9 mouse cellular contexts compared by ENCODE assay signal in the genomic region with DNA sequence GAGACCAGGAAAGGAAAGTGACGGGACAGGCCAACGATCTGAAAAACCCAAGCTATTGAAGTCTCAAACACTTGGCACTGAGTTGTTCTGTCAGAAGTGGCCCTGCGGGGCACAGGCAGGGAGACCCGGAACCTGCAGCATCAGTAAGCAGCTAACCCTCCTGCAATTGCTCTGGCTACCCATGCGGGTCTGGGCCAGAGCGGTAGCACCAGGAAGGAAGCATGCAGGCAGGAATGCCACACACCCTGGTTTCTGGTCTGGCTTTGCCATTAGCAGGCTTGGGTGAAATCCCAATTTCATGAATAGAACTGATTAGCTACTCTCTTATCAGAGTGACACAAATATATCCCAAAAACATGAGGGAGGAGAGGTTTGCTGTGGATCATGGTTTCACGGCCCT. TPM values are rescaled to one million over a fixed set of nuclear protein-coding genes. Genes with fewer than 3 reads are reported as not detected.
A peak's percentile ranks its signal among the peaks of the same experiment; 100 is the strongest.
DNase-seq lines count a peak whose midpoint lies in the region; ATAC-seq and TF ChIP-seq lines count a peak whose summit lies in the region.
"Had no signal": no experiment of that assay in that cellular context is flagged by ENCODE, and none has a peak within 500 bp of the region (broad histone marks: within the 10 kb centered on the region; RNA-seq: fewer than 3 reads in every experiment).

No protein-coding gene starts in this region.

- 71% methylated on average over 7 of the region's 7 CpGs for WGBS in midbrain, postnatal 0 days
- 70% methylated on average over 7 of the region's 7 CpGs for WGBS in midbrain, embryonic 11.5 days
- 34% methylated on average over 7 of the region's 7 CpGs for WGBS in heart, embryonic 16.5 days

- no peaks in the 10 kb centered on the region for H3K9me3 ChIP-seq in midbrain, postnatal 0 days (ENCODE audit: low read length)
- no peaks in the 10 kb centered on the region for H3K9me3 ChIP-seq in midbrain, embryonic 11.5 days (ENCODE audit: control insufficient read depth, low read length)
- H3K9me3 ChIP-seq in heart, embryonic 16.5 days (replicated peaks; ENCODE audit: control insufficient read depth, low read length), result no peaks in the 10 kb centered on the region

- H3K9ac ChIP-seq in midbrain, postnatal 0 days (replicated peaks; ENCODE audit: low read length, poor library complexity, severe bottlenecking), result no peak overlapping the region
- no peak overlapping the region for H3K9ac ChIP-seq in midbrain, embryonic 11.5 days (ENCODE audit: low read length)
- H3K9ac ChIP-seq in heart, embryonic 16.5 days (ENCODE audit: low read length), result no peak overlapping the region

- H3K36me3 ChIP-seq in midbrain, postnatal 0 days (ENCODE audit: insufficient read depth, low read length), result 0 out of 2 replicates have a peak, but pooled peaks cover 7% of the 10 kb centered on the region
- H3K36me3 ChIP-seq in midbrain, embryonic 11.5 days (ENCODE audit: control insufficient read depth, insufficient read depth, low read length), result peaks cover 9% of the 10 kb centered on the region; the same call in 1 of the 2 replicates
- H3K36me3 ChIP-seq in heart, embryonic 16.5 days (ENCODE audit: control insufficient read depth, insufficient read depth), result peaks cover 6% of the 10 kb centered on the region; the same call in 1 of the 2 replicates

- no peak for TF ChIP-seq CTCF in gastrocnemius, adult 2 months (IDR thresholded peaks at IDR 0.05)
- TF ChIP-seq CTCF in midbrain, postnatal 0 days (IDR thresholded peaks at IDR 0.05), result no peak

- intact Hi-C loops in gastrocnemius, adult 2 months (cut with DNase I), result no loop called here

- H3K27me3 ChIP-seq in midbrain, postnatal 0 days (ENCODE audit: insufficient read depth, low read length), result no peaks in the 10 kb centered on the region
- no peaks in the 10 kb centered on the region for H3K27me3 ChIP-seq in midbrain, embryonic 11.5 days (ENCODE audit: control insufficient read depth, insufficient read depth, low read length)
- H3K27me3 ChIP-seq in heart, embryonic 16.5 days (ENCODE audit: control insufficient read depth, insufficient read depth, low read length), result no peaks in the 10 kb centered on the region

- ATAC-seq in midbrain, postnatal 0 days (ENCODE audit: low FRiP score), result no peak
- ATAC-seq in midbrain, embryonic 11.5 days (ENCODE audit: low FRiP score), result no peak
- peak; percentile 65 for ATAC-seq in heart, embryonic 16.5 days (replicated peaks; ENCODE audit: extremely low read depth, insufficient read depth, low FRiP score)

- H3K4me1 ChIP-seq in midbrain, postnatal 0 days (ENCODE audit: insufficient read depth, low read length), result no peaks in the 10 kb centered on the region
- no peaks in the 10 kb centered on the region for H3K4me1 ChIP-seq in midbrain, embryonic 11.5 days (ENCODE audit: control insufficient read depth, insufficient read depth, low read length)
- peaks cover 15% of the 10 kb centered on the region for H3K4me1 ChIP-seq in heart, embryonic 16.5 days (ENCODE audit: control insufficient read depth, insufficient read depth, low read length)

- no peak overlapping the region for H3K4me3 ChIP-seq in gastrocnemius, adult 2 months
- H3K4me3 ChIP-seq in midbrain, postnatal 0 days (ENCODE audit: low read depth, low read length), result no peak overlapping the region
- H3K4me3 ChIP-seq in midbrain, embryonic 11.5 days (ENCODE audit: low read depth, low read length), result no peak overlapping the region
- no peak overlapping the region for H3K4me3 ChIP-seq in heart, embryonic 16.5 days (ENCODE audit: low read length)

- peak overlapping the region; percentile 52; the same call in 1 of the 2 replicates for H3K27ac ChIP-seq in gastrocnemius, adult 2 months
- no peak overlapping the region for H3K27ac ChIP-seq in midbrain, postnatal 0 days (ENCODE audit: low read depth, low read length)
- no peak overlapping the region for H3K27ac ChIP-seq in midbrain, embryonic 11.5 days (ENCODE audit: low read depth, low read length)
- peak overlapping the region; percentile 54 for H3K27ac ChIP-seq in heart, embryonic 16.5 days (ENCODE audit: low read length)

- H3K4me2 ChIP-seq in midbrain, postnatal 0 days (ENCODE audit: low read depth, low read length, poor library complexity, severe bottlenecking), result 0 out of 2 replicates have a peak overlapping the region, but pooled peaks have one; percentile 37
- H3K4me2 ChIP-seq in midbrain, embryonic 11.5 days, result no peak overlapping the region
- peak overlapping the region; percentile 61; the same call in 1 of the 2 replicates for H3K4me2 ChIP-seq in heart, embryonic 16.5 days (ENCODE audit: low read depth, low read length)

- no peak for DNase-seq in gastrocnemius, adult 2 months
- DNase-seq in gastrocnemius, postnatal 25 days, result no peak
- no peak for DNase-seq in midbrain, postnatal 0 days (ENCODE audit: low spot score)
- no peak for DNase-seq in midbrain, embryonic 11.5 days (ENCODE audit: low spot score, missing footprints)
- no peak for DNase-seq in spleen, adult 12 weeks (ENCODE audit: low spot score)
- no peak for DNase-seq in adrenal gland, postnatal 36 days
- no peak for DNase-seq in urinary bladder, postnatal 25 days (ENCODE audit: low spot score)
- DNase-seq: cerebellum, adult 2 months had no signal

RNA-seq across cellular contexts. Expression of a gene that starts 30.5 kb away (rescaled TPM):
- 10 to 100 TPM; 46.9 to 78.3 TPM for total RNA-seq in gastrocnemius, adult 2 months (2021)
- total RNA-seq in gastrocnemius, postnatal 25 days (2021), result 10 to 100 TPM; 35.0 to 36.2 TPM
- total RNA-seq in midbrain, postnatal 0 days (2014; rRNA removed), result 34.2 and 64.3 TPM in 2 replicates
- 29.9 and 40.6 TPM in 2 replicates for polyA plus RNA-seq in midbrain, postnatal 0 days (2015; fragmentation: Nextera tagmentation; extraction: Ambion mirVana)
- 13.7 and 18.7 TPM in 2 replicates for polyA plus RNA-seq in midbrain, embryonic 11.5 days (2014; fragmentation: Nextera tagmentation; extraction: Ambion mirVana)
- 53.6 and 74.7 TPM in 2 replicates for polyA plus RNA-seq in heart, embryonic 16.5 days (2015; fragmentation: Nextera tagmentation; extraction: Ambion mirVana)
- total RNA-seq in adrenal gland, postnatal 36 days (2021), result 100 to 1,000 TPM; 122 to 238 TPM

RNA-seq across cellular contexts. Expression of a gene that starts 58.6 kb away (rescaled TPM):
- 10 to 100 TPM; 22.3 to 22.9 TPM for total RNA-seq in gastrocnemius, adult 2 months (2021)
- 10 to 100 TPM; 16.3 to 19.3 TPM for total RNA-seq in gastrocnemius, postnatal 25 days (2021)
- total RNA-seq in midbrain, postnatal 0 days (2014; rRNA removed), result 5.9 and 7.8 TPM in 2 replicates
- polyA plus RNA-seq in midbrain, postnatal 0 days (2015; fragmentation: Nextera tagmentation; extraction: Ambion mirVana), result 9.9 and 12.1 TPM in 2 replicates
- polyA plus RNA-seq in midbrain, embryonic 11.5 days (2014; fragmentation: Nextera tagmentation; extraction: Ambion mirVana), result 38.3 and 41.8 TPM in 2 replicates
- 22.2 and 22.8 TPM in 2 replicates for polyA plus RNA-seq in heart, embryonic 16.5 days (2015; fragmentation: Nextera tagmentation; extraction: Ambion mirVana)
- 10 to 100 TPM; 22.8 to 25.5 TPM for total RNA-seq in adrenal gland, postnatal 36 days (2021)

Comparison
In these comparisons a context has a peak if more than half of its experiments do, and no peak if none do; other contexts are left out.
1. H3K27ac ChIP-seq: peak in gastrocnemius, adult 2 months (single experiment) and heart, embryonic 16.5 days (single experiment); none in midbrain, postnatal 0 days (single experiment) and midbrain, embryonic 11.5 days (single experiment).